Comparison of ENCODE assay signal across 11 mouse cellular contexts in genomic region chr14:76331497-76332335, GRCm38 (mm10).
DNase-seq lines count a peak whose midpoint lies in the region; ATAC-seq and TF ChIP-seq lines count a peak whose summit lies in the region.
"Had no signal": no experiment of that assay in that cellular context is flagged by ENCODE, and none has a peak within 500 bp of the region (broad histone marks: within the 10 kb centered on the region; RNA-seq: fewer than 3 reads in every experiment).

No protein-coding gene starts in this region.

- no peaks in the 10 kb centered on the region for H3K79me2 ChIP-seq in myocyte (ENCODE audit: control insufficient read depth, insufficient read depth)

- H3ac ChIP-seq in myocyte (ENCODE audit: control insufficient read depth, insufficient read length) = no peak overlapping the region

- H3K27me3 ChIP-seq in limb, embryonic 14.5 days (ENCODE audit: control insufficient read depth, insufficient read depth, low read length) = no peaks in the 10 kb centered on the region
- H3K27me3 ChIP-seq in limb, embryonic 10.5 days (ENCODE audit: low read depth, poor library complexity, severe bottlenecking) = no peaks in the 10 kb centered on the region
- H3K27me3 ChIP-seq in forebrain, embryonic 12.5 days = no peaks in the 10 kb centered on the region
- H3K27me3 ChIP-seq in hindbrain, embryonic 15.5 days = no peaks in the 10 kb centered on the region
- no peaks in the 10 kb centered on the region for H3K27me3 ChIP-seq in myocyte (ENCODE audit: control insufficient read depth, insufficient read depth, insufficient read length)
- H3K27me3 ChIP-seq: limb, embryonic 13.5 days had no signal

- 58% methylated on average over 11 of the region's 11 CpGs for WGBS in limb, embryonic 14.5 days
- 64% methylated on average over 11 of the region's 11 CpGs for whole genome bisulfite sequencing in limb, embryonic 10.5 days
- 38% methylated on average over 11 of the region's 11 CpGs for WGBS in forebrain, embryonic 12.5 days
- 9% methylated on average over 11 of the region's 11 CpGs for WGBS in hindbrain, embryonic 15.5 days

- ATAC-seq in limb, embryonic 14.5 days (ENCODE audit: low FRiP score, low read depth) = no peak
- peak; percentile 79 for ATAC-seq in forebrain, embryonic 12.5 days (ENCODE audit: low FRiP score)
- ATAC-seq in hindbrain, embryonic 15.5 days (ENCODE audit: low FRiP score, low read depth) = peak; percentile 84

- no peak overlapping the region for H3K27ac ChIP-seq in limb, embryonic 14.5 days (replicated peaks; ENCODE audit: low read depth, low read length)
- no peak overlapping the region for H3K27ac ChIP-seq in limb, embryonic 10.5 days
- H3K27ac ChIP-seq in forebrain, embryonic 12.5 days = peak overlapping the region; percentile 32; the same call in 1 of the 2 replicates
- H3K27ac ChIP-seq in hindbrain, embryonic 15.5 days (replicated peaks) = 0 out of 2 replicates have a peak overlapping the region, but pooled peaks have one; percentile 9
- H3K27ac ChIP-seq: limb, embryonic 13.5 days; macrophage had no signal

- H3K9ac ChIP-seq in limb, embryonic 14.5 days (ENCODE audit: low read depth, low read length, severe bottlenecking) = no peak overlapping the region
- H3K9ac ChIP-seq in forebrain, embryonic 12.5 days = no peak overlapping the region
- no peak overlapping the region for H3K9ac ChIP-seq in hindbrain, embryonic 15.5 days
- H3K9ac ChIP-seq: limb, embryonic 13.5 days had no signal

- intact Hi-C loops in heart, postnatal 36 days (cut with DNase I) = no loop called here

- H3K4me1 ChIP-seq in limb, embryonic 14.5 days (ENCODE audit: control insufficient read depth, insufficient read depth, low read length) = no peaks in the 10 kb centered on the region
- no peaks in the 10 kb centered on the region for H3K4me1 ChIP-seq in limb, embryonic 10.5 days
- H3K4me1 ChIP-seq in forebrain, embryonic 12.5 days = peaks cover 15% of the 10 kb centered on the region
- H3K4me1 ChIP-seq in hindbrain, embryonic 15.5 days (replicated peaks) = peaks cover 11% of the 10 kb centered on the region
- H3K4me1 ChIP-seq: limb, embryonic 13.5 days had no signal

- no peak overlapping the region for H3K4me3 ChIP-seq in limb, embryonic 14.5 days (replicated peaks; ENCODE audit: low read length)
- no peak overlapping the region for H3K4me3 ChIP-seq in limb, embryonic 10.5 days
- H3K4me3 ChIP-seq in forebrain, embryonic 12.5 days (replicated peaks) = no peak overlapping the region
- H3K4me3 ChIP-seq in hindbrain, embryonic 15.5 days = no peak overlapping the region
- no peak overlapping the region for H3K4me3 ChIP-seq in myocyte
- H3K4me3 ChIP-seq: limb, embryonic 13.5 days had no signal

- no peak for TF ChIP-seq POLR2A in limb, embryonic 14.5 days (IDR thresholded peaks at IDR 0.05; ENCODE audit: borderline replicate concordance, extremely low read depth, insufficient read depth, insufficient read length)
- no peak for TF ChIP-seq POLR2A in myocyte (IDR thresholded peaks at IDR 0.05; ENCODE audit: insufficient read length, low read depth)

- H3K4me2 ChIP-seq in limb, embryonic 14.5 days (replicated peaks; ENCODE audit: low read depth, low read length, severe bottlenecking) = no peak overlapping the region
- H3K4me2 ChIP-seq in forebrain, embryonic 12.5 days = no peak overlapping the region
- H3K4me2 ChIP-seq in hindbrain, embryonic 15.5 days = peak overlapping the region; percentile 28
- peak overlapping the region; percentile 18 for H3K4me2 ChIP-seq in myocyte (ENCODE audit: low read depth)
- H3K4me2 ChIP-seq: limb, embryonic 13.5 days had no signal

- no peaks in the 10 kb centered on the region for H3K9me3 ChIP-seq in limb, embryonic 14.5 days (ENCODE audit: control insufficient read depth, low read length)
- no peaks in the 10 kb centered on the region for H3K9me3 ChIP-seq in limb, embryonic 10.5 days (replicated peaks)
- no peaks in the 10 kb centered on the region for H3K9me3 ChIP-seq in forebrain, embryonic 12.5 days
- no peaks in the 10 kb centered on the region for H3K9me3 ChIP-seq in hindbrain, embryonic 15.5 days
- H3K9me3 ChIP-seq: limb, embryonic 13.5 days had no signal

- no peaks in the 10 kb centered on the region for H3K36me3 ChIP-seq in limb, embryonic 14.5 days (ENCODE audit: control insufficient read depth, insufficient read depth, low read length)
- H3K36me3 ChIP-seq in limb, embryonic 10.5 days = no peaks in the 10 kb centered on the region
- no peaks in the 10 kb centered on the region for H3K36me3 ChIP-seq in forebrain, embryonic 12.5 days (replicated peaks)
- no peaks in the 10 kb centered on the region for H3K36me3 ChIP-seq in hindbrain, embryonic 15.5 days
- no peaks in the 10 kb centered on the region for H3K36me3 ChIP-seq in myocyte (ENCODE audit: control insufficient read depth, insufficient read depth)
- H3K36me3 ChIP-seq: limb, embryonic 13.5 days had no signal

- peak; percentile 32 for DNase-seq in limb, embryonic 14.5 days (ENCODE audit: low spot score)
- DNase-seq in limb, embryonic 10.5 days (ENCODE audit: low spot score) = no peak
- no peak for DNase-seq in heart, postnatal 36 days
- no peak for DNase-seq in layer of hippocampus, postnatal 36 days
- DNase-seq in cerebellum, adult 8-10 months = no peak
- DNase-seq: spleen, adult 18-20 months had no signal

TF ChIP-seq in myocyte, 11 proteins besides CTCF, POLR2A, EP300 and RAD21:
- TF ChIP-seq MYOD1 (IDR thresholded peaks at IDR 0.05; ENCODE audit: control insufficient read depth in 1 of 3, insufficient read length in 2 of 3, low read depth in 2 of 3) = peak in 2 of 3 experiments; percentile 23 to 27
- TF ChIP-seq USF1 (IDR thresholded peaks at IDR 0.05; ENCODE audit: low read depth) = no peak
- TF ChIP-seq MAX (IDR thresholded peaks at IDR 0.05; ENCODE audit: low read depth) = no peak
- peak in 1 of 3 experiments; percentile 69 for TF ChIP-seq MYOG (IDR thresholded peaks at IDR 0.05; ENCODE audit: control insufficient read depth in 1 of 3, insufficient read depth in 1 of 3, insufficient read length in 2 of 3, low read depth in 2 of 3)

Comparison
In these comparisons a context has a peak if more than half of its experiments do, and no peak if none do; other contexts are left out.
1. H3K27ac ChIP-seq: peak in forebrain, embryonic 12.5 days (single experiment) and hindbrain, embryonic 15.5 days (single experiment); none in limb, embryonic 14.5 days (single experiment) and limb, embryonic 10.5 days (single experiment).
2. H3K4me2 ChIP-seq: peak in hindbrain, embryonic 15.5 days (single experiment) and myocyte (single experiment); none in limb, embryonic 14.5 days (single experiment) and forebrain, embryonic 12.5 days (single experiment).